Mouse (Mus musculus) retina, postnatal 7 days (tissue): Measurements from ENCODE around the gene Tm9sf3.
"Not testable (repeated sequence)": the region's sequence is repeated elsewhere in the genome, so short reads cannot be mapped to it uniquely, and the experiment has no call there.

Experiments
- DNase-seq: peaks from one replicate; pipeline ENCODE4 v3.0.0-alpha.2; 2012; ENCODE audit warnings: low read depth, low spot score

Gene Tm9sf3

GRCm38 (mm10) chr19:41263630-41264295 lies at the start of gene Tm9sf3:
Gene Tm9sf3, minus strand, starts transcription at chr19:41263997.
- peak; percentile 79 for DNase-seq

- not testable (repeated sequence) for DNase-seq
These were observed 48.8 kb upstream of the Tm9sf3 start for GRCm38 (mm10) chr19:41312587-41312986.

- no peak for DNase-seq
These were observed 48.2 kb upstream of the Tm9sf3 start for GRCm38 (mm10) chr19:41312027-41312426.

- no peak for DNase-seq
These were observed 47.3 kb upstream of the Tm9sf3 start for GRCm38 (mm10) chr19:41310971-41311703.

GRCm38 (mm10) chr19:41303933-41304332 lies 40.1 kb upstream of the Tm9sf3 start:
- DNase-seq: no peak

- DNase-seq: no peak
These were observed 39.6 kb upstream of the Tm9sf3 start for GRCm38 (mm10) chr19:41303433-41303832.

GRCm38 (mm10) chr19:41301856-41302255 lies 38.1 kb upstream of the Tm9sf3 start:
- no peak for DNase-seq

GRCm38 (mm10) chr19:41299446-41299845 lies 35.6 kb upstream of the Tm9sf3 start:
- no peak for DNase-seq

GRCm38 (mm10) chr19:41290952-41291619 lies 27.3 kb upstream of the Tm9sf3 start:
- no peak for DNase-seq

GRCm38 (mm10) chr19:41288568-41288967 lies 24.8 kb upstream of the Tm9sf3 start:
- DNase-seq: no peak

GRCm38 (mm10) chr19:41287224-41287623 lies 23.4 kb upstream of the Tm9sf3 start:
- no peak for DNase-seq

GRCm38 (mm10) chr19:41284515-41284914 lies 20.7 kb upstream of the Tm9sf3 start:
- no peak for DNase-seq

- no peak for DNase-seq
These were observed 18.9 kb upstream of the Tm9sf3 start for GRCm38 (mm10) chr19:41282718-41283117.

GRCm38 (mm10) chr19:41282216-41282615 lies 18.4 kb upstream of the Tm9sf3 start:
- DNase-seq: no peak

- DNase-seq: no peak
These were observed 16.0 kb upstream of the Tm9sf3 start for GRCm38 (mm10) chr19:41279724-41280244.

- no peak for DNase-seq
These were observed 14.8 kb upstream of the Tm9sf3 start for GRCm38 (mm10) chr19:41278606-41279005.

GRCm38 (mm10) chr19:41275588-41275987 lies 11.8 kb upstream of the Tm9sf3 start:
- DNase-seq: no peak

- no peak for DNase-seq
These were observed 7.1 kb upstream of the Tm9sf3 start for GRCm38 (mm10) chr19:41270906-41271305.

- no peak for DNase-seq
These were observed 6.4 kb upstream of the Tm9sf3 start for GRCm38 (mm10) chr19:41270151-41270727.

GRCm38 (mm10) chr19:41266251-41266901 lies 2.6 kb upstream of the Tm9sf3 start:
- no peak for DNase-seq

- DNase-seq: no peak
These were observed 568 bp upstream of the Tm9sf3 start for GRCm38 (mm10) chr19:41264331-41264799.
